Mouse (Mus musculus) ES-E14 (cell line): ENCODE data around the gene Siglech. TPM values are rescaled to one million over a fixed set of nuclear protein-coding genes. Genes with fewer than 3 reads are reported as not detected.

Experiments used
- DNase-seq: peaks from one replicate; pipeline ENCODE4 v3.0.0-alpha.2; 2013; ENCODE audit warnings: low read depth, low spot score
- H3K27ac ChIP-seq: 2 replicates; pipeline ENCODE4 v1.5.1; 2012; ENCODE audit warnings: low read depth, mild to moderate bottlenecking, low read length, moderate library complexity, mixed read lengths; ENCODE audit not compliant: poor library complexity, insufficient read depth, severe bottlenecking
- H3K36me3 ChIP-seq: 2 replicates; pipeline ENCODE4 v1.6.1; 2012; ENCODE audit warnings: mild to moderate bottlenecking, low read length, moderate library complexity, mixed read lengths; ENCODE audit not compliant: control insufficient read depth, poor library complexity, insufficient read depth, severe bottlenecking
- H3K4me1 ChIP-seq, 2 experiments: fragments of 150-350 bp in 1 of 2; sonication (generic) in 1 of 2; 2 replicates each; pipeline ENCODE4 v1.6.1; 2012; ENCODE audit warnings: low read length in 2 of 2, mild to moderate bottlenecking in 1 of 2, mixed read lengths in 1 of 2; ENCODE audit not compliant: control insufficient read depth in 2 of 2, insufficient read depth in 2 of 2, poor library complexity in 1 of 2
- H3K4me3 ChIP-seq, 2 experiments: fragments of 150-350 bp in 1 of 2; sonication (generic) in 1 of 2; 2 replicates each; pipeline ENCODE4 v1.5.1; 2012; ENCODE audit warnings: low read length in 2 of 2, low read depth in 1 of 2, mild to moderate bottlenecking in 1 of 2, mixed read lengths in 1 of 2; ENCODE audit not compliant: insufficient read depth in 1 of 2, poor library complexity in 1 of 2, severe bottlenecking in 1 of 2
- H3K9ac ChIP-seq: 2 replicates; pipeline ENCODE4 v1.6.1; 2012; ENCODE audit warnings: low read depth, mild to moderate bottlenecking, low read length, mixed read lengths; ENCODE audit not compliant: poor library complexity, insufficient read depth, severe bottlenecking
- H3K9me3 ChIP-seq: fragments of 150-350 bp; sonication (generic); 2 replicates; pipeline ENCODE4 v1.6.1; 2012; ENCODE audit warnings: low read depth, mild to moderate bottlenecking, low read length; ENCODE audit not compliant: control insufficient read depth, insufficient read depth
- CHD2 ChIP-seq: IDR thresholded peaks from 2 replicates; pipeline ENCODE4 v1.6.1; 2014; ENCODE audit warnings: mild to moderate bottlenecking, low read depth, low read length, inconsistent platforms
- HCFC1 ChIP-seq: IDR thresholded peaks from 2 replicates; pipeline ENCODE4 v1.6.1; 2012; ENCODE audit warnings: low read length, inconsistent platforms, borderline replicate concordance; ENCODE audit not compliant: insufficient read depth
- MAFK ChIP-seq: IDR thresholded peaks from 2 replicates; pipeline ENCODE4 v1.6.1; 2014; ENCODE audit warnings: mild to moderate bottlenecking, low read depth, low read length, inconsistent platforms; ENCODE audit not compliant: insufficient read depth
- ZC3H11A ChIP-seq: IDR thresholded peaks from 2 replicates; pipeline ENCODE4 v1.6.1; 2012; ENCODE audit warnings: low read depth, mild to moderate bottlenecking, inconsistent platforms, low read length, borderline replicate concordance
- ZNF384 ChIP-seq: IDR thresholded peaks from 2 replicates; pipeline ENCODE4 v1.6.1; 2012; ENCODE audit warnings: low read depth, low read length, inconsistent platforms
- in situ Hi-C, 2 experiments: fragments of 600-800 bp; cut with MboI; formaldehyde crosslinking; loops; one replicate each; pipeline ENCODE4 v1.15.1; 2025; ENCODE audit warnings: low sequenced_read_pairs in 2 of 2, inconsistent platforms in 1 of 2; ENCODE audit not compliant: unreplicated experiment in 2 of 2
- total RNA-seq: library from RNA; depleted of rRNA; stranded (reverse); fragments of 300-350 nt; gene quantifications from 2 replicates; pipeline ENCODE4 v1.2.3, GENCODE M21; 2012; rRNA removed

Gene Siglech
- total RNA-seq, 1 experiment, result not detected

- H3K4me3 ChIP-seq, result peak within 1 kb of the TSS; percentile 85 to 92
- peak; percentile 96 for DNase-seq
- H3K36me3 ChIP-seq, result peaks cover 9% of the 10 kb centered on the region
- H3K9ac ChIP-seq, result peak within 1 kb of the TSS; percentile 98
- in situ Hi-C loops, result no loop called here
- peak; percentile 60; the same call in 1 of the 2 replicates for TF ChIP-seq HCFC1
- TF ChIP-seq CHD2, result peak; percentile 97
- TF ChIP-seq ZC3H11A, result no peak
- no peak within 1 kb of the TSS for H3K27ac ChIP-seq
- no peaks in the 10 kb centered on the region for H3K9me3 ChIP-seq
- 0 out of 4 replicates have a peak, but pooled peaks cover 0 to 2% of the 10 kb centered on the region in 2 experiments for H3K4me1 ChIP-seq
Measured at GRCm38 (mm10) chr7:55793952-55794603, 26.1 kb downstream of the Siglech start, which contains the start of gene Tubgcp5. Gene Tubgcp5 (plus strand): TSS chr7:55794154.

GRCm38 (mm10) chr7:55799981-55800380 lies 32.0 kb downstream of the Siglech start:
- no peak for DNase-seq
- H3K4me1 ChIP-seq, result no peaks in the 10 kb centered on the region
- in situ Hi-C loops, result no loop called here
- H3K9me3 ChIP-seq, result no peaks in the 10 kb centered on the region
- H3K4me3 ChIP-seq, result no peak overlapping the region
- H3K36me3 ChIP-seq, result peaks cover 20% of the 10 kb centered on the region
- TF ChIP-seq ZNF384 (no peak), ZC3H11A (no peak), CHD2 (no peak), MAFK (no peak), HCFC1 (no peak)
- no peak overlapping the region for H3K9ac ChIP-seq
- no peak overlapping the region for H3K27ac ChIP-seq

- Histone ChIP-seq H3K9ac (no peak overlapping the region), H3K9me3 (no peaks in the 10 kb centered on the region), H3K36me3 (peaks cover 26% of the 10 kb centered on the region), H3K4me3 (no peak overlapping the region), H3K4me1 (no peaks in the 10 kb centered on the region), H3K27ac (no peak overlapping the region)
- TF ChIP-seq HCFC1 (no peak), MAFK (no peak), ZNF384 (no peak), CHD2 (no peak), ZC3H11A (no peak)
- in situ Hi-C loops, result no loop called here
- DNase-seq, result no peak
Measured at GRCm38 (mm10) chr7:55809967-55810366, 42.0 kb downstream of the Siglech start.

GRCm38 (mm10) chr7:55824468-55824867 lies 56.5 kb downstream of the Siglech start:
- H3K36me3 ChIP-seq, result peaks cover 9% of the 10 kb centered on the region
- H3K27ac ChIP-seq, result no peak overlapping the region
- H3K4me3 ChIP-seq, result no peak overlapping the region
- H3K9ac ChIP-seq, result no peak overlapping the region
- no peaks in the 10 kb centered on the region for H3K9me3 ChIP-seq
- H3K4me1 ChIP-seq, result no peaks in the 10 kb centered on the region
- DNase-seq, result no peak
- TF ChIP-seq ZC3H11A (no peak), MAFK (no peak), ZNF384 (no peak), HCFC1 (no peak), CHD2 (no peak)
- in situ Hi-C loops, result no loop called here

GRCm38 (mm10) chr7:55827551-55827950 lies 59.6 kb downstream of the Siglech start:
- H3K4me1 ChIP-seq, result no peaks in the 10 kb centered on the region
- H3K9ac ChIP-seq, result no peak overlapping the region; the same call in 1 of the 2 replicates
- in situ Hi-C loops, result no loop called here
- TF ChIP-seq ZC3H11A, result no peak
- no peak for TF ChIP-seq MAFK
- no peak for TF ChIP-seq CHD2
- no peak for TF ChIP-seq HCFC1
- no peak for TF ChIP-seq ZNF384
- no peak overlapping the region for H3K27ac ChIP-seq
- H3K9me3 ChIP-seq, result no peaks in the 10 kb centered on the region
- DNase-seq, result peak; percentile 8
- H3K4me3 ChIP-seq, result no peak overlapping the region
- peaks cover 9% of the 10 kb centered on the region for H3K36me3 ChIP-seq

Other genes with a start within 250 kb of the Siglech start
- 21.6 and 25.7 TPM in 2 replicates for gene Tubgcp5, start 26.0 kb downstream of the Siglech start, total RNA-seq
- 55.0 and 59.8 TPM in 2 replicates for gene Cyfip1, start 73.6 kb downstream of the Siglech start, total RNA-seq
- 69.2 and 69.7 TPM in 2 replicates for gene Nipa2, start 194.3 kb downstream of the Siglech start, total RNA-seq